Mouse (Mus musculus): ENCODE measurements at regions not wholly inside any gene's neighbourhood (a gene's known extent, or its start where the extent isn't known, plus 50 kb on each side); places are given as distances from the start of the nearest gene placed in this dataset.

DNA sequence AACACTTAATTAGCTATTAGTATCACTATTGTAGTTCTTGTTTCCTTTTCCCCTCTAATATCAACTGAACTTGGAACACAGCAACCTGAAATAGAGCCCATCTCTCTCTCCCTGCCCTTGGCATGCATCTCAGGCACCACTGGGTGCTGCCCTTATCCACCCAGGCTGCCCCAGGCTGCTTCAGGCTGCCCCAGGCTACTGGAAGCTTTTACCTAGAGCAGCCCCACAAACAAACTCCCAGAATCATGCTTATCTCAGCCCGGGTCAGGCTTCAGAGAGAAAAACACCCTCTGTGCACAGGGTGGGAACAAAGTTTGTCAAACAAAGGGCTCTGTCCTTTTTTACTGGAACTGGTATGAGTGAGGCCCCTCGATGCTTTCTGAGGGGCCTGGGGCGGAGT is 61.0 kb upstream of the Lmo2 start:
- H3K9ac ChIP-seq (ENCODE audit: low read depth, low read length): peak overlapping the region; percentile 74; the same call in 1 of the 2 replicates
- H3K9me3 ChIP-seq (ENCODE audit: control insufficient read depth, low read length): no peaks in the 10 kb centered on the region
- peak overlapping the region; percentile 86 for H3K4me2 ChIP-seq
- H3K4me3 ChIP-seq (ENCODE audit: low read depth, low read length): no peak overlapping the region
- 20% methylated on average over 3 of the region's 3 CpGs for WGBS
- peak overlapping the region; percentile 97 for H3K27ac ChIP-seq (ENCODE audit: low read depth, low read length)
- H3K36me3 ChIP-seq (ENCODE audit: control insufficient read depth, insufficient read depth, low read length): no peaks in the 10 kb centered on the region
- DNase-seq (ENCODE audit: low spot score) (no peak), ATAC-seq (replicated peaks; ENCODE audit: low FRiP score) (peak; percentile 67)
- H3K4me1 ChIP-seq (replicated peaks; ENCODE audit: control insufficient read depth, insufficient read depth, low read length): peaks cover 77% of the 10 kb centered on the region
- no peaks in the 10 kb centered on the region for H3K27me3 ChIP-seq (replicated peaks; ENCODE audit: control insufficient read depth, insufficient read depth, low read length)

DNA sequence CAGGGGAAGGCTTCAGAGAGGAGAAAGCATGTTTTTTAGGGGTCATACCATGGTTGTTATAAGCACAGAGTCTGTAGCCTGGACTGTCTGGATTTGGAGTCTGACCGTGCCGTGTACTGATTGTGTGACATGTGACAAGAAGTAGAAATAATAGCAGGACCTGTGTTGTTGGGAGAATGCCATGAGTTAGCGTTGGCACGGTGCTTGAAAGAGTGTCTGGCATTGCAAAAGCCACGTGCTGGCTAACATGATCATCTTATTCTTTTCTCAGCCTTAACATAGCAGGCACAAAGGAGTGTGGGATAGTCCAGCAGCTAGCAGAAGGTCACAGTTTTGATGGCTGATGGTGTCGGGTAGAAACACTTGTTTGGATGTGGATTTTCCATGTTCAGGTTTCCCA is 58.1 kb upstream of the Lmo2 start:
- Histone ChIP-seq H3K4me2 (no peak overlapping the region), H3K27me3 (replicated peaks; ENCODE audit: control insufficient read depth, insufficient read depth, low read length) (no peaks in the 10 kb centered on the region), H3K4me1 (replicated peaks; ENCODE audit: control insufficient read depth, insufficient read depth, low read length) (peaks cover 72% of the 10 kb centered on the region), H3K27ac (ENCODE audit: low read depth, low read length) (no peak overlapping the region), H3K9me3 (ENCODE audit: control insufficient read depth, low read length) (no peaks in the 10 kb centered on the region), H3K4me3 (ENCODE audit: low read depth, low read length) (no peak overlapping the region), H3K9ac (ENCODE audit: low read depth, low read length) (no peak overlapping the region), H3K36me3 (ENCODE audit: control insufficient read depth, insufficient read depth, low read length) (no peaks in the 10 kb centered on the region)
- WGBS: 90% methylated on average over 6 of the region's 6 CpGs
- DNase-seq (ENCODE audit: low spot score) (no peak), ATAC-seq (replicated peaks; ENCODE audit: low FRiP score) (no peak)

- no peak for ATAC-seq (replicated peaks; ENCODE audit: low FRiP score)
- no peak overlapping the region for H3K4me2 ChIP-seq
- peak overlapping the region; percentile 15; the same call in 1 of the 2 replicates for H3K9ac ChIP-seq (ENCODE audit: low read depth, low read length)
These were observed 57.4 kb upstream of the Lmo2 start for GRCm38 (mm10) chr2:103900384-103900783.

DNA sequence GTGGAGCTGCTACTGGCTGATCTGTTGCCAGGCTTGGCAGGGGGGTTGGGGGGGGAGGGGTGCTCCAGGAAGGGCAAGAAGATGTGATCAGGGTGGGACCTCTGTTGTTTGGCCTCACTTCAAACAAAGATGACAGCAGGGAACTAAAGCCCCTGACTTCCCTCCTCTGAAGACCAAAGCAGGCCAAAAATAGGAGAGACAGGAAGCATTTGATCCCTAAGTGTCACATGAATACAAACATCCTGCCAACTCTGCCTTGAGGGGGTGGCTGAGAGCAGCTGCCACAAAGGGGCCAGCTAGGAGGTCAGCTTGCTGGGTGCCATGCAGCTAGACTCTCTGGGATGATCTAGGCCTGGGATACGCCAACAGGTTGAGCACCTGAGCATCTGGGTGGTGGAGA is 56.3 kb upstream of the Lmo2 start:
- no peak for DNase-seq (ENCODE audit: low spot score)
- H3K36me3 ChIP-seq (ENCODE audit: control insufficient read depth, insufficient read depth, low read length): no peaks in the 10 kb centered on the region
- 0 out of 2 replicates have a peak, but pooled peaks have one; percentile 15 for ATAC-seq (replicated peaks; ENCODE audit: low FRiP score)
- H3K4me1 ChIP-seq (replicated peaks; ENCODE audit: control insufficient read depth, insufficient read depth, low read length): peaks cover 55% of the 10 kb centered on the region
- H3K27me3 ChIP-seq (replicated peaks; ENCODE audit: control insufficient read depth, insufficient read depth, low read length): no peaks in the 10 kb centered on the region
- H3K4me3 ChIP-seq (ENCODE audit: low read depth, low read length): no peak overlapping the region
- 56% methylated on average over 1 of the region's 1 CpGs for WGBS
- H3K9me3 ChIP-seq (ENCODE audit: control insufficient read depth, low read length): no peaks in the 10 kb centered on the region
- H3K27ac ChIP-seq (ENCODE audit: low read depth, low read length): peak overlapping the region; percentile 59
- H3K4me2 ChIP-seq: no peak overlapping the region
- H3K9ac ChIP-seq (ENCODE audit: low read depth, low read length): peak overlapping the region; percentile 15; the same call in 1 of the 2 replicates

More at GRCm38 (mm10) chr2:103900384-103900783, 57.4 kb upstream of the Lmo2 start:
- H3K9me3 ChIP-seq (ENCODE audit: control insufficient read depth, low read length): no peaks in the 10 kb centered on the region
- WGBS: 40% methylated on average over 5 of the region's 5 CpGs
- DNase-seq (ENCODE audit: low spot score): no peak
- no peaks in the 10 kb centered on the region for H3K36me3 ChIP-seq (ENCODE audit: control insufficient read depth, insufficient read depth, low read length)
- no peak overlapping the region for H3K4me3 ChIP-seq (ENCODE audit: low read depth, low read length)
- H3K27ac ChIP-seq (ENCODE audit: low read depth, low read length): peak overlapping the region; percentile 59
- H3K4me1 ChIP-seq (replicated peaks; ENCODE audit: control insufficient read depth, insufficient read depth, low read length): peaks cover 65% of the 10 kb centered on the region
- H3K27me3 ChIP-seq (replicated peaks; ENCODE audit: control insufficient read depth, insufficient read depth, low read length): no peaks in the 10 kb centered on the region

- no peaks in the 10 kb centered on the region for H3K9me3 ChIP-seq (ENCODE audit: control insufficient read depth, low read length)
- H3K4me2 ChIP-seq: no peak overlapping the region
- H3K4me3 ChIP-seq (ENCODE audit: low read depth, low read length): no peak overlapping the region
- H3K27me3 ChIP-seq (replicated peaks; ENCODE audit: control insufficient read depth, insufficient read depth, low read length): no peaks in the 10 kb centered on the region
- peak overlapping the region; percentile 44; the same call in 1 of the 2 replicates for H3K27ac ChIP-seq (ENCODE audit: low read depth, low read length)
- no peak for DNase-seq (ENCODE audit: low spot score)
- H3K4me1 ChIP-seq (replicated peaks; ENCODE audit: control insufficient read depth, insufficient read depth, low read length): peaks cover 44% of the 10 kb centered on the region
- H3K9ac ChIP-seq (ENCODE audit: low read depth, low read length): no peak overlapping the region
- no peaks in the 10 kb centered on the region for H3K36me3 ChIP-seq (ENCODE audit: control insufficient read depth, insufficient read depth, low read length)
- 65% methylated on average over 11 of the region's 11 CpGs for WGBS
- ATAC-seq (replicated peaks; ENCODE audit: low FRiP score): no peak
These were observed 55.0 kb upstream of the Lmo2 start for GRCm38 (mm10) chr2:103902777-103903176.

- no peaks in the 10 kb centered on the region for H3K9me3 ChIP-seq (ENCODE audit: control insufficient read depth, low read length)
- WGBS: 58% methylated on average over 1 of the region's 1 CpGs
- no peak overlapping the region for H3K27ac ChIP-seq (ENCODE audit: low read depth, low read length)
- H3K9ac ChIP-seq (ENCODE audit: low read depth, low read length): no peak overlapping the region
- ATAC-seq (replicated peaks; ENCODE audit: low FRiP score): 0 out of 2 replicates have a peak, but pooled peaks have one; percentile 33
- H3K4me2 ChIP-seq: no peak overlapping the region
- no peaks in the 10 kb centered on the region for H3K27me3 ChIP-seq (replicated peaks; ENCODE audit: control insufficient read depth, insufficient read depth, low read length)
- H3K4me3 ChIP-seq (ENCODE audit: low read depth, low read length): no peak overlapping the region
- DNase-seq (ENCODE audit: low spot score): no peak
- no peaks in the 10 kb centered on the region for H3K36me3 ChIP-seq (ENCODE audit: control insufficient read depth, insufficient read depth, low read length)
- H3K4me1 ChIP-seq (replicated peaks; ENCODE audit: control insufficient read depth, insufficient read depth, low read length): peaks cover 28% of the 10 kb centered on the region
These were observed 52.1 kb upstream of the Lmo2 start for GRCm38 (mm10) chr2:103905681-103906080.

DNA sequence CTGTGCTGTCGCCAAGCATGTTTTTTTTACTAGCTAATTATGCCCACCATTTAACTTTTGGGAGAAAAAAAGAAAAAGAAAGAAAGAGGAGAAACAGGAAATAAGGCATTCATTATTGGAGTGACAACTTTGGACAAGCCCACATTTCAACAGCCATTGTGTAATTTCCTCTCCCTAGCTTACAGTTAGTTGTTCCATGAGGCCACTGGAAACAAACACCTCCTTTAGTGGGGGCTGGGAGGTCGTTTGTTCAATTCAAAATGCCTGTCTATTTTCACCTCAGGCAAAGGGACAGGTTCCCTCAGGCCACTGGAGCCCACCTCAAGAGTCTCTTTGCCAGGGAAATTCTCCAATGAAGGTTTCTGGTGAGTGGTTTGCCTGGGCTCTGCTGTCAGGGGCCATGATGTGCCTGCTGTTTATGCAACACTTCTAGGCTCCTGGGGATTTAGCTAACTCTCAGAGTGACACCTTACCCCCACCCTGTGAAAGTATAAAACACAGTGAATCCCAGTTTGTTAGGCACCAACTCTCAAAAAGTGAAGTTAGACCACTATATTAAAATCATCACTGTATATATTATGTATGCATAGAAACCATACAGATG is 51.1 kb upstream of the Lmo2 start:
- 39% methylated on average over 2 of the region's 2 CpGs for WGBS
- 0 out of 2 replicates have a peak overlapping the region, but pooled peaks have one; percentile 26 for H3K27ac ChIP-seq (ENCODE audit: low read depth, low read length)
- H3K36me3 ChIP-seq (ENCODE audit: control insufficient read depth, insufficient read depth, low read length): no peaks in the 10 kb centered on the region
- H3K4me3 ChIP-seq (ENCODE audit: low read depth, low read length): no peak overlapping the region
- no peak overlapping the region for H3K4me2 ChIP-seq
- H3K4me1 ChIP-seq (replicated peaks; ENCODE audit: control insufficient read depth, insufficient read depth, low read length): peaks cover 18% of the 10 kb centered on the region
- no peaks in the 10 kb centered on the region for H3K9me3 ChIP-seq (ENCODE audit: control insufficient read depth, low read length)
- no peak for DNase-seq (ENCODE audit: low spot score)
- no peaks in the 10 kb centered on the region for H3K27me3 ChIP-seq (replicated peaks; ENCODE audit: control insufficient read depth, insufficient read depth, low read length)
- ATAC-seq (replicated peaks; ENCODE audit: low FRiP score): no peak
- H3K9ac ChIP-seq (ENCODE audit: low read depth, low read length): no peak overlapping the region

Data from liver, embryonic 11.5 days (tissue).